Mouse (Mus musculus) right cerebral cortex, adult 2 months (tissue): ENCODE measurements around the gene Lypd8.

Experiments used
- DNase-seq, 2 experiments: peaks; one replicate each; pipeline ENCODE4 v3.0.0; 2021 to 2022; ENCODE audit warnings: low spot score in 2 of 2

Gene Lypd8

DNA sequence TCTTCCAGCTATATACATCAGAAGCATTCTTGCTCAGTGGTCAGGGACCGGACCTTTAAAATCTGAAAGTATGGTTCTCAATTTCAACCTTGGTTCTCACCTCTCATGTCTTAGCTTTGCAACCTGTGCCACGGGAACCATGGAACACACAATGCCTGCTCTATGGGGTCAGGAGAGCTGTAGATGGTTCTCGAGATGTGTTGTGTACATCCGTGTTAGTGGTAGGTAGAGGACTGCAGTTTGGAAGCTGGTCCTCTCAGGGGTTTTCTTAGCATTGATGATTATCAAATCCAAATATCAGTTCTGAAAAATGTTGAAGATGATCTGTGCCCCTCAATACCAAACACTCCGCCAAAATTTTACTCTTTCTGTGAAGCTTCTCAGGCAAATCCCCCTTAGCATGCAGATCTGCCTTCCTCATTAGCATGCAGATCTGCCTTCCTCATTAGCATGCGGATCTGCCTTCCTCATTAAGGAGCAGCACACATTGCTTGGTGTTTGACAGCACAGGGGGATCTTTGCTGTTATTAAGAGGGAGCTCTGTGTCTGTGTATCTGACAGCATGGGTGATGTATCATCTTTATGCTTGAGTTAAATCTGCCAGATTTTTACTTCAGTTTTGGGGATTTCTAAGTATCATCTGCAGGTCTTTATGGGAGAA is 21.3 kb downstream of the Lypd8 start:
- DNase-seq = no peak

DNA sequence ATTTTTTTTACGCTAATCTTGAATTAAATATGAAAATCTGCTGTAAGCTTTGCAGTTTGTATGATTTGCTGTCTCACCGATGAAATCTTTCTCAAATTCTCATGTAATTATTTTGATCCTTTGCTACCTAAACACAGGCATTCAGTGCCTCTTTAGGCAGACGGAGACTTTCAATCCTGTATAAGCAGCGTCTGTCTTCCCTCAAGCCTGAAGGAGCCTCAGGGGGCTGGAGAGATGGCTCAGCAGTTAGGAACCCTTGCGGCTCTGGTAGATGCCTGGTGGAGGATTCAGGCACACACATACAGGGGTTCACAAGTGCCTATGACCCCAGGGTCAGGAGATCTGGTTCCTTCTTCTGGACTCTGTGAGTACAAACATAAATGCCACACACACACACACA is 21.8 kb downstream of the Lypd8 start:
- DNase-seq = no peak

DNA sequence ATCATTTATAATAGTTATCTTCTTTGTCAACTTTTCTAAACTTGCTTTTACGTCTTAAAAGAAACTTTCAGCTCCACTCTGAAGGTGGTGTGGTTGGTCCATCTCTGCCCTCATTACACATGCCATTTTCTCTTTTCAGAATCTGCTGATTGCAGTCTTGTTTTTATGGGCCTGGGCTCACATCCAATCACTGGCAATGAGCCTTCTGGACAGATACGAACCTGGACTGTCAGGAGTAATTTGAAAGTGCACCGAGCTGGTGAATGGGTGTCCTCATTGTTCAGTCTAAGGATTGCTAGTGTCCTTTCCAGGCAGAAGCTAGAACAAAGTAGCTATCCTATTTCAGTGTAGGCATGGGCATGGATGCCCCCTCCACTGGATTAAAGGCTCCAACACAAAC is 29.2 kb downstream of the Lypd8 start:
- DNase-seq = no peak

DNA sequence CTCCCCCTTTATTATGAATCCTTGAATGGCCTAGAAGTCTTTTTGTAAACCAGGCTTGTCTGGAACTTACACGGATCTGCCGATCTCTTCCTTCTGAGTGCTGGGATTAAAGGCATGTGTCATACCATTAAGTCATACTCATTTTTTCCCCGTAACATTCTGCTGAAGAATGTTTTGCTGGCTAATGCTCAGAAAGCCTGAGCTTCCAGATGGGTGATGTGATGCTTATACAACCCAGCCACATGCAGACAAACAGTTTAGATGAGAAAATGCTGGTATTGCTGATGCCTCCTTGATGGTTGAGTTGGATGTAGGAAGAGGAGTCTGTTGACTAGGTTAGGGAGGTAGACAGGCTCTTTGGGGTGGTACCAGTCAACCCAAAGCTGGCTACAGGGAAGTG is 39.5 kb downstream of the Lypd8 start:
- DNase-seq = no peak

DNA sequence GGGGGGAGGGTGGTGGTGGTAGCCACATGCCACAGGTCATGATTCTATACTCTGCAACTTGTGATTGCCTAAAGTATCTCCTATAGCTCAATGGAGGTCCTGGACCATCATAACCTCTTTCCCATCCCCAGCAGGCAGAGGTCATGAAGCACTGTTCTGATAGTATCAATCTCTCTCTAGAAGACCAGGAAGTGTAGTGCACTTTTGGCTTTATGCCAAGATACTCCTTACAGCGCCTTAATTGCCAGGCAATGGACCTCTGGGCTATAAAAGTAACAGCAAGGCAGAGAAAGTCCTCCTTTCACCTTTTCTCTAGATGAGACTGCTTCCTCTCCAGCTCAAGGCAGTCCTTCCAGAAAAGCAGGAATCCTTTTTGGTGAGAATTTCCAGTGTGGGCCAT is 42.0 kb downstream of the Lypd8 start, which contains the start of gene 1810065E05Rik:
TSS of gene 1810065E05Rik (plus strand) at position 297 of the 400 bp plus-strand sequence.
- DNase-seq = no peak

DNA sequence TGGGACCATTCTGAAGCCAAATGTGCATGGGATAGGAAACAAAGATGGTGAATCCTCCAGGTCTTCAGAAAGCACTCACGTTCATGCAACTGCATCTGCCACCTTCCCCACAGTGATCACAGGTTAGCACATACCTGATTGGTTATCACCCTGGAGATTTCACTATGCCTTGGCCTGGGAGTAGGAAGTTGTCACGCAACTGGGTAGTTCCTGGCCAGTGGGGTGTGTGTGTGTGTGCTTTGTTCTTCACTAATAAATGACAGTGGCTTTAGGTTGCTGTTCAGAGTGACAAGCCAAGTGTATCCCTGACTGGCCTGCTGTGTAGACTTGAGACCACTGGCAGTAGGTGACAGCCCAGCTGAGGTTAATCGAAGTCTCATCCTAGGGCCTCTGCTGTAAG is 53.4 kb downstream of the Lypd8 start, which contains the start of gene Gm12253:
TSS of gene Gm12253 (plus strand) at position 301 of the 400 bp plus-strand sequence.
- no peak for DNase-seq

DNA sequence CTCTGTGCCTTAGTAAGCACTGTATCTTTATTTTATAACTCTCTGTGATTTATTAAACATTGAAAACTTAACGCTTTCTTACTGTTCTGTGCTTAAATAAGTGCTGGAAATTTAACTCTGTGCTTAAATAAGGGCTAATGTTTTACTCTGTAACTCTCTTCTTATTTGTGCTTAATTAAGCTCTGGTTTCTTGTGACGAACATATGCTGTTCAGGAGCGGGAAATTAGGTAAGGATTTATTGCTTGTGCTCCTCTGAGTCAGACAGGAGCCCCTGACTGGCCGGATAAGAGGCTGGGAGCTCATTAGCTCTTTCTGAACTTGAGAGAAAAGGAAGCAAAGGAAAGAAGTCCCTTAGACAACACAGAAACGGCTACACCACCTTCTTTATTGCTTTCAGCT is 59.0 kb downstream of the Lypd8 start:
- DNase-seq = no peak
